Mouse (Mus musculus): ENCODE measurements around the gene Btbd2.

The Btbd2 gene

DNA sequence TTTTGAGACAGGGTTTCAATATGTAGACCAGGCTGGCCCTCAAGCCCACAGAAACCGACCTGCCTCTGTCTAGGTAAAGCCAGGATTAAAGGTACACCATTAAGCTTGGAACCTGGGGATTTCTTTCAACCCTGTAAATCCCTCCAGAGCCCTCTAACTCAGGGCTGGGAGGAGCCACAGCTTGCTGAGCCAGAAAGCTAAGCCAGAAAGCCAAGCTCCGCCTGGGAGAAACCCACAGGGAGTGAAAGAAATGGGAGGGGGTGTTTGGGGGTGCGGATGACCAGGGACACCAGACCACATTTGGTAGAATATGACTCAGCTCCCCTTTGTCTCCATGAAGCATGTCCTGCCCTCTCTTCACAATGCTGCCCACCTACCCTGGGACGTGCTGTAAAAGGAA is 60.6 kb downstream of the Btbd2 start:
- in situ Hi-C loops (cut with MboI; ENCODE audit: low pct_unique_long_range_greater_than_20kb in 1 of 2, low sequenced_read_pairs in 2 of 2, unreplicated experiment in 1 of 2) = no loop called here

All from mouse embryonic stem cell (cell line).